Mouse (Mus musculus) forebrain, embryonic 11.5 days (tissue): Measurements from ENCODE around the gene Rtn4ip1. TPM values are rescaled to one million over a fixed set of nuclear protein-coding genes. Genes with fewer than 3 reads are reported as not detected.

Experiments used
- ATAC-seq: fragments of 200-750 bp; cut with Nextera tagmentation; replicated peaks from 2 replicates; pipeline ENCODE4 v1.8.0; 2017; ENCODE audit warnings: moderate TSS enrichment; ENCODE audit not compliant: low FRiP score
- DNase-seq: peaks from one replicate; pipeline ENCODE4 v3.0.0-alpha.2; 2017; ENCODE audit warnings: low spot score
- H3K27ac ChIP-seq: fragments of 300-500 bp; sonication (generic); 2 replicates; pipeline ENCODE4 v1.5.1; 2014; ENCODE audit warnings: low read depth, low read length
- H3K27me3 ChIP-seq: fragments of 300-500 bp; sonication (generic); 2 replicates; pipeline ENCODE4 v1.6.1; 2014; ENCODE audit warnings: mild to moderate bottlenecking, low read length, mixed read lengths; ENCODE audit not compliant: control insufficient read depth, insufficient read depth
- H3K36me3 ChIP-seq: fragments of 300-500 bp; sonication (generic); 2 replicates; pipeline ENCODE4 v1.6.1; 2014; ENCODE audit warnings: mild to moderate bottlenecking, low read length, moderate library complexity, mixed read lengths; ENCODE audit not compliant: control insufficient read depth, insufficient read depth
- H3K4me1 ChIP-seq: fragments of 300-500 bp; sonication (generic); replicated peaks from 2 replicates; pipeline ENCODE4 v1.6.1; 2014; ENCODE audit warnings: low read length, mixed read lengths; ENCODE audit not compliant: control insufficient read depth, insufficient read depth
- H3K4me2 ChIP-seq: fragments of 300-500 bp; sonication (generic); 2 replicates; pipeline ENCODE4 v1.6.1; 2014; ENCODE audit warnings: low read depth, mild to moderate bottlenecking, low read length, moderate library complexity, mixed read lengths; ENCODE audit not compliant: severe bottlenecking
- H3K4me3 ChIP-seq: fragments of 300-500 bp; sonication (generic); 2 replicates; pipeline ENCODE4 v1.5.1; 2014; ENCODE audit warnings: low read depth, low read length
- H3K9ac ChIP-seq: fragments of 300-500 bp; sonication (generic); 2 replicates; pipeline ENCODE4 v1.6.1; 2014; ENCODE audit warnings: low read length
- H3K9me3 ChIP-seq: fragments of 300-500 bp; sonication (generic); 2 replicates; pipeline ENCODE4 v1.6.1; 2016; ENCODE audit warnings: low read length, mixed read lengths; ENCODE audit not compliant: control insufficient read depth
- WGBS: fragments of 180-500 bp; shearing (Covaris S2); extraction: QIAGEN DNeasy Blood & Tissue Kit; methylation state at CpG from one replicate; pipeline ENCODE4 v1.1.7; 2014; 5-methylcytosine and 5-hydroxymethylcytosine counted together
- polyA plus RNA-seq: library from polyadenylated mRNA; unstranded; fragments of >200 nt; fragmentation: Nextera tagmentation; extraction: Ambion mirVana; gene quantifications from 2 replicates; pipeline ENCODE4 v1.2.1, GENCODE M21; 2014

The Rtn4ip1 gene
- polyA plus RNA-seq, 1 experiment from 2014 or later = 20.7 TPM

DNA sequence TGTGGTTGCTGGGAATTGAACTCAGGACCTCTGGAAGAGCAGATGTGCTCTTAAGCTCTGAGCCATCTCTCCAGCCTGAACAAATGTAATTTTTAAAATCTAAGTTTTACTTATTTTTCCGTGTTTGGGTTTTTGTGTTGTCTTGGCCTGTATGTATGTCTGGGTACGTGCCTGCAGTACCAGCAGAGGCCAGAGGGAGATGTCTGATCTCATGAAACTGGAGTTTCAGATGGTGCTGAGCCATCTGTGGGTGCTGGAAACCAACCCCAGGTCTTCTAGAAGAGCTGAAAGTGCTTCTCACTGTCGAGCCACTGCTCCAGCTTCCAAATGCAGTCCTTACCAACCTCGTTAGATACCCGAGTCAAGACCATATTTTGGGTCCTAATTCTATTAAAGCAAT lies 89.7 kb downstream of the Rtn4ip1 start:
- Histone ChIP-seq H3K4me2 (no peak overlapping the region), H3K9me3 (no peaks in the 10 kb centered on the region), H3K27ac (no peak overlapping the region), H3K4me1 (no peaks in the 10 kb centered on the region), H3K27me3 (no peaks in the 10 kb centered on the region), H3K9ac (no peak overlapping the region), H3K4me3 (no peak overlapping the region), H3K36me3 (no peaks in the 10 kb centered on the region)
- DNase-seq (no peak), ATAC-seq (no peak)
- 87% methylated on average over 5 of the region's 5 CpGs for WGBS

- H3K9me3 ChIP-seq = no peaks in the 10 kb centered on the region
- no peak overlapping the region for H3K4me3 ChIP-seq
- H3K9ac ChIP-seq = no peak overlapping the region
- no peaks in the 10 kb centered on the region for H3K27me3 ChIP-seq
- H3K4me1 ChIP-seq = no peaks in the 10 kb centered on the region
- 84% methylated on average over 5 of the region's 5 CpGs for WGBS
- no peak overlapping the region for H3K27ac ChIP-seq
- DNase-seq (no peak), ATAC-seq (no peak)
- H3K4me2 ChIP-seq = no peak overlapping the region
- H3K36me3 ChIP-seq = no peaks in the 10 kb centered on the region
Observed at GRCm38 (mm10) chr10:43992506-43992905, 90.9 kb downstream of the Rtn4ip1 start.

DNA sequence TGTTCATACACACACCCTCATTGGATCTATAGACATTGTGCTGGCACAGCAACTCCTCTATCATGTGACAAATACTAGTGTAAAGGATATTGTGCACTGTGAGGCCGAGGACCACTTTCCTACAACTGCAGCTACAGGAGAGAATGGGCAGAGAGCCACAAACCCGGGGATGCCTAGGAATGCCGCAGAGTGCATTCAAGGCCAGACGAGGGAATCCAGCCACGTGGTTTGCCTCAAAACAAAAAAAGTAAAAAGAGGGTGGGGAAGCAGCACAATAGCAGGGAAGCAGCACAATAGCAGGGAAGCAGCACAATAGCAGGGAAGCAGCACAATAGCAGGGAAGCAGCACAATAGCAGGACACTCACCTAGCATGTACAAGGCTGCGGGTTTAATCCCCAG lies 91.6 kb downstream of the Rtn4ip1 start:
- no peak for DNase-seq
- no peaks in the 10 kb centered on the region for H3K36me3 ChIP-seq
- no peak overlapping the region for H3K27ac ChIP-seq
- H3K4me3 ChIP-seq = no peak overlapping the region
- ATAC-seq = no peak
- H3K9me3 ChIP-seq = no peaks in the 10 kb centered on the region
- no peak overlapping the region for H3K4me2 ChIP-seq
- 13% methylated on average over 6 of the region's 6 CpGs for WGBS
- H3K27me3 ChIP-seq = no peaks in the 10 kb centered on the region
- H3K4me1 ChIP-seq = no peaks in the 10 kb centered on the region
- no peak overlapping the region for H3K9ac ChIP-seq

DNA sequence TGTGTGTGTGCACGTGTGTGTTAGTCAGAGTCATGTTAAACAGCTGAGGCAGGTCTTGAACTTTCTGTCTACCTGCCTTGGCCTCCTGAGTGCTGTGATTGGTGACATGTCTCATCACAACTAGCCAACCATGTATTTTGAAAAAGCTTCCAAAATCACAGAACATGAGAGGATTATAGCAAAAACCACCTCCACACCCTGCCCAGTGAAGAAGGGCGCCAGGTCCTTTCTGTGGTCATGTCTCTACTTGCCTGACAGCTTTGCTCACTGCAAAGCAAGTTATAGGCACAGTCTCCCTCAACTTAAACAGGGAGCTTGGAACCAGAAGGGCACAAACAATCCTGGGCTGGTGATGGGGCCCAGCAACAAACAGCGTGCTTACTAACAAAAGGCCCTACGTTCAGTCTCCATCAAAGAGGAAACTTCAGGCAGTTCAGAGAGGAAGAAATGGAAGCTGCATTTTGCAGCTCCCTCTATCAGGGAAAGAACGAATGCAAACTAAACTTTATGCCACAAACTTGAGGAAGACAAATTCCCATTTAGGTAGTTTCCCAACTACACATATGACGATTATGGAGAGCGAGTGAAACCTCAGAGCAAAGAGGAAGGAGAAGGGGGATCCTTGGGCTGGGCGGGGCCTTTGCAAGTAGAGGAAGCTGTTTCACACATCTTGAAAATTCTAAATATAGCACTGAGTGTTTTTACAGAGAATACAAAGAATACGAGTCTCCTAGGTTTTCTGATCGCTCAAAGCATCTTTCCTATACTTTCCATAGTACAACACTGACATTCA lies 94.4 kb downstream of the Rtn4ip1 start:
- Histone ChIP-seq H3K4me2 (no peak overlapping the region), H3K4me3 (no peak overlapping the region), H3K27me3 (no peaks in the 10 kb centered on the region; the same call in 1 of the 2 replicates), H3K9ac (no peak overlapping the region), H3K9me3 (no peaks in the 10 kb centered on the region), H3K4me1 (no peaks in the 10 kb centered on the region), H3K36me3 (no peaks in the 10 kb centered on the region), H3K27ac (no peak overlapping the region)
- WGBS = 79% methylated on average over 10 of the region's 10 CpGs
- DNase-seq (no peak), ATAC-seq (no peak)

GRCm38 (mm10) chr10:43997276-43997675 lies 95.7 kb downstream of the Rtn4ip1 start:
- Histone ChIP-seq H3K4me1 (no peaks in the 10 kb centered on the region), H3K4me2 (no peak overlapping the region), H3K27ac (no peak overlapping the region), H3K9me3 (no peaks in the 10 kb centered on the region), H3K27me3 (peaks cover 8% of the 10 kb centered on the region), H3K9ac (no peak overlapping the region), H3K4me3 (no peak overlapping the region), H3K36me3 (no peaks in the 10 kb centered on the region)
- DNase-seq (no peak), ATAC-seq (no peak)
- 85% methylated on average over 10 of the region's 10 CpGs for WGBS

DNA sequence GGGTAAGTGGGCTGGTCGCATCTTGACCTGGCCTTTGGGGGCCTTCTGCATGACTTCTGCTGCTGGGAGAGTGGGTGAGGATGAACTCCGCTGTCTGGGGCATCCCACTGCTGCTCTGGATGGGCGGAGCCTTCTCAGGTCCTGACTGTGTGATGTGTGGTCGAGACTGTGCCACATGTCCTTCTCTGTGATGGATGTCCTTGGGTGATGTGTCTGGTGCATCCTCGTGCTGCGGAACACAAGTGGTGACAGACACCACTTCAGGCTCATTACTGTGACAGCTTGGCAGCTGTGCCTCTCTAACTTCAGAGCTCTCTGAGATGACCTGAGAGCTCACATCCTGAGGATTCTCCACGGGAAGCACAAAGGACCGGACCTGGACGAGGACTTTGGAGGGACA lies 96.4 kb downstream of the Rtn4ip1 start:
- H3K36me3 ChIP-seq = no peaks in the 10 kb centered on the region
- H3K9ac ChIP-seq = no peak overlapping the region
- peaks cover 16% of the 10 kb centered on the region for H3K27me3 ChIP-seq
- H3K4me1 ChIP-seq = no peaks in the 10 kb centered on the region; the same call in 1 of the 2 replicates
- ATAC-seq (no peak), DNase-seq (no peak)
- WGBS = 79% methylated on average over 9 of the region's 9 CpGs
- H3K4me3 ChIP-seq = no peak overlapping the region
- no peak overlapping the region for H3K4me2 ChIP-seq
- no peak overlapping the region for H3K27ac ChIP-seq
- H3K9me3 ChIP-seq = no peaks in the 10 kb centered on the region

GRCm38 (mm10) chr10:43998503-43999082 lies 97.0 kb downstream of the Rtn4ip1 start:
- no peak for ATAC-seq
- Histone ChIP-seq H3K4me3 (no peak overlapping the region), H3K4me1 (peaks cover 4% of the 10 kb centered on the region; the same call in 1 of the 2 replicates), H3K27ac (no peak overlapping the region), H3K27me3 (peaks cover 22% of the 10 kb centered on the region), H3K9me3 (no peaks in the 10 kb centered on the region), H3K4me2 (no peak overlapping the region), H3K9ac (no peak overlapping the region), H3K36me3 (no peaks in the 10 kb centered on the region)
- 86% methylated on average over 8 of the region's 8 CpGs for WGBS
- no peak for DNase-seq

GRCm38 (mm10) chr10:44000156-44000865 lies 98.7 kb downstream of the Rtn4ip1 start:
- 60% methylated on average over 2 of the region's 2 CpGs for WGBS
- Histone ChIP-seq H3K9ac (no peak overlapping the region), H3K36me3 (no peaks in the 10 kb centered on the region), H3K27ac (no peak overlapping the region), H3K4me3 (no peak overlapping the region), H3K4me2 (no peak overlapping the region), H3K4me1 (peaks cover 4% of the 10 kb centered on the region; the same call in 1 of the 2 replicates), H3K9me3 (no peaks in the 10 kb centered on the region), H3K27me3 (peaks cover 39% of the 10 kb centered on the region)
- DNase-seq (no peak), ATAC-seq (no peak)
